Mouse (Mus musculus): ENCODE data around the gene Tmem123. TPM values are rescaled to one million over a fixed set of nuclear protein-coding genes. Genes with fewer than 3 reads are reported as not detected.

Tmem123 gene
- polyA plus RNA-seq, 1 experiment from 2014 or later: 90.5 TPM

GRCm38 (mm10) chr9:7764463-7764871 lies 626 bp downstream of the Tmem123 start:
- peak; percentile 75 for DNase-seq (ENCODE audit: low spot score)
- Histone ChIP-seq H3K27ac (peak overlapping the region; percentile 96), H3K27me3 (ENCODE audit: low read depth, poor library complexity, severe bottlenecking) (peaks cover 18% of the 10 kb centered on the region), H3K36me3 (peaks cover 16% of the 10 kb centered on the region), H3K4me3 (peak overlapping the region; percentile 80), H3K4me1 (peaks cover 17% of the 10 kb centered on the region), H3K9me3 (replicated peaks) (no peaks in the 10 kb centered on the region)
- WGBS: 1% methylated on average over 14 of the region's 14 CpGs

GRCm38 (mm10) chr9:7765236-7765635 lies 1.4 kb downstream of the Tmem123 start:
- Histone ChIP-seq H3K4me3 (peak overlapping the region; percentile 80), H3K27me3 (ENCODE audit: low read depth, poor library complexity, severe bottlenecking) (peaks cover 18% of the 10 kb centered on the region), H3K36me3 (peaks cover 24% of the 10 kb centered on the region), H3K27ac (no peak overlapping the region), H3K4me1 (peaks cover 17% of the 10 kb centered on the region), H3K9me3 (replicated peaks) (no peaks in the 10 kb centered on the region)
- WGBS: 76% methylated on average over 3 of the region's 3 CpGs
- no peak for DNase-seq (ENCODE audit: low spot score)

GRCm38 (mm10) chr9:7766582-7766981 lies 2.7 kb downstream of the Tmem123 start:
- Histone ChIP-seq H3K27ac (no peak overlapping the region), H3K4me1 (peaks cover 17% of the 10 kb centered on the region), H3K9me3 (replicated peaks) (no peaks in the 10 kb centered on the region), H3K36me3 (peaks cover 28% of the 10 kb centered on the region), H3K4me3 (no peak overlapping the region), H3K27me3 (ENCODE audit: low read depth, poor library complexity, severe bottlenecking) (peaks cover 16% of the 10 kb centered on the region)
- whole genome bisulfite sequencing: 80% methylated on average over 3 of the region's 3 CpGs
- DNase-seq (ENCODE audit: low spot score): no peak

- no peak overlapping the region for H3K4me3 ChIP-seq
- no peaks in the 10 kb centered on the region for H3K9me3 ChIP-seq (replicated peaks)
- H3K27me3 ChIP-seq (ENCODE audit: low read depth, poor library complexity, severe bottlenecking): peaks cover 7% of the 10 kb centered on the region
- no peak overlapping the region for H3K27ac ChIP-seq
- peaks cover 35% of the 10 kb centered on the region for H3K36me3 ChIP-seq
- 57% methylated on average over 2 of the region's 2 CpGs for WGBS
- no peak for DNase-seq (ENCODE audit: low spot score)
- H3K4me1 ChIP-seq: peaks cover 17% of the 10 kb centered on the region
Observed at GRCm38 (mm10) chr9:7767526-7767925, 3.7 kb downstream of the Tmem123 start.

- no peak for DNase-seq (ENCODE audit: low spot score)
- Histone ChIP-seq H3K4me1 (peaks cover 14% of the 10 kb centered on the region), H3K36me3 (peaks cover 51% of the 10 kb centered on the region), H3K27me3 (ENCODE audit: low read depth, poor library complexity, severe bottlenecking) (no peaks in the 10 kb centered on the region), H3K27ac (no peak overlapping the region), H3K9me3 (replicated peaks) (no peaks in the 10 kb centered on the region), H3K4me3 (no peak overlapping the region)
- 67% methylated on average over 4 of the region's 4 CpGs for WGBS
Observed at GRCm38 (mm10) chr9:7769081-7769480, 5.2 kb downstream of the Tmem123 start.

GRCm38 (mm10) chr9:7769491-7769890 lies 5.7 kb downstream of the Tmem123 start:
- no peak overlapping the region for H3K27ac ChIP-seq
- peaks cover 55% of the 10 kb centered on the region for H3K36me3 ChIP-seq
- WGBS: 93% methylated on average over 5 of the region's 5 CpGs
- no peak overlapping the region for H3K4me3 ChIP-seq
- DNase-seq (ENCODE audit: low spot score): no peak
- no peaks in the 10 kb centered on the region for H3K27me3 ChIP-seq (ENCODE audit: low read depth, poor library complexity, severe bottlenecking)
- H3K9me3 ChIP-seq (replicated peaks): no peaks in the 10 kb centered on the region
- peaks cover 14% of the 10 kb centered on the region for H3K4me1 ChIP-seq

- H3K36me3 ChIP-seq: peaks cover 69% of the 10 kb centered on the region
- peaks cover 4% of the 10 kb centered on the region; the same call in 1 of the 2 replicates for H3K4me1 ChIP-seq
- no peak overlapping the region for H3K27ac ChIP-seq
- no peaks in the 10 kb centered on the region for H3K27me3 ChIP-seq (ENCODE audit: low read depth, poor library complexity, severe bottlenecking)
- no peak overlapping the region for H3K4me3 ChIP-seq
- WGBS: 86% methylated on average over 2 of the region's 2 CpGs
- no peaks in the 10 kb centered on the region for H3K9me3 ChIP-seq (replicated peaks)
- no peak for DNase-seq (ENCODE audit: low spot score)
Observed at GRCm38 (mm10) chr9:7772361-7772760, 8.5 kb downstream of the Tmem123 start.

- Histone ChIP-seq H3K4me3 (no peak overlapping the region), H3K27me3 (ENCODE audit: low read depth, poor library complexity, severe bottlenecking) (no peaks in the 10 kb centered on the region), H3K9me3 (replicated peaks) (no peaks in the 10 kb centered on the region), H3K36me3 (peaks cover 72% of the 10 kb centered on the region), H3K27ac (no peak overlapping the region), H3K4me1 (no peaks in the 10 kb centered on the region)
- WGBS: 81% methylated on average over 4 of the region's 4 CpGs
- DNase-seq (ENCODE audit: low spot score): no peak
Observed at GRCm38 (mm10) chr9:7772773-7773454, 9.1 kb downstream of the Tmem123 start.

- Histone ChIP-seq H3K36me3 (peaks cover 74% of the 10 kb centered on the region), H3K4me1 (no peaks in the 10 kb centered on the region), H3K9me3 (replicated peaks) (no peaks in the 10 kb centered on the region), H3K27me3 (ENCODE audit: low read depth, poor library complexity, severe bottlenecking) (no peaks in the 10 kb centered on the region), H3K4me3 (no peak overlapping the region), H3K27ac (no peak overlapping the region)
- DNase-seq (ENCODE audit: low spot score): no peak
- WGBS: 95% methylated on average over 5 of the region's 5 CpGs
Observed at GRCm38 (mm10) chr9:7773686-7774085, 9.8 kb downstream of the Tmem123 start.

- Histone ChIP-seq H3K36me3 (peaks cover 74% of the 10 kb centered on the region), H3K27me3 (ENCODE audit: low read depth, poor library complexity, severe bottlenecking) (no peaks in the 10 kb centered on the region), H3K4me1 (no peaks in the 10 kb centered on the region), H3K9me3 (replicated peaks) (no peaks in the 10 kb centered on the region), H3K4me3 (no peak overlapping the region), H3K27ac (no peak overlapping the region)
- WGBS: 94% methylated on average over 10 of the region's 10 CpGs
- no peak for DNase-seq (ENCODE audit: low spot score)
Observed at GRCm38 (mm10) chr9:7774538-7774937, 10.7 kb downstream of the Tmem123 start.

- Histone ChIP-seq H3K4me1 (no peaks in the 10 kb centered on the region), H3K4me3 (no peak overlapping the region), H3K27me3 (ENCODE audit: low read depth, poor library complexity, severe bottlenecking) (no peaks in the 10 kb centered on the region), H3K27ac (no peak overlapping the region), H3K36me3 (peaks cover 73% of the 10 kb centered on the region), H3K9me3 (replicated peaks) (no peaks in the 10 kb centered on the region)
- 91% methylated on average over 2 of the region's 2 CpGs for WGBS
- no peak for DNase-seq (ENCODE audit: low spot score)
Observed at GRCm38 (mm10) chr9:7775011-7775410, 11.2 kb downstream of the Tmem123 start.

- Histone ChIP-seq H3K4me1 (no peaks in the 10 kb centered on the region), H3K27me3 (ENCODE audit: low read depth, poor library complexity, severe bottlenecking) (no peaks in the 10 kb centered on the region), H3K4me3 (no peak overlapping the region), H3K9me3 (replicated peaks) (no peaks in the 10 kb centered on the region), H3K36me3 (peaks cover 72% of the 10 kb centered on the region), H3K27ac (no peak overlapping the region)
- DNase-seq (ENCODE audit: low spot score): no peak
- WGBS: 88% methylated on average over 3 of the region's 3 CpGs
Observed at GRCm38 (mm10) chr9:7775986-7776385, 12.1 kb downstream of the Tmem123 start.

GRCm38 (mm10) chr9:7776940-7777339 lies 13.1 kb downstream of the Tmem123 start:
- no peak overlapping the region for H3K27ac ChIP-seq
- H3K9me3 ChIP-seq (replicated peaks): no peaks in the 10 kb centered on the region
- WGBS: 100% methylated on average over 1 of the region's 1 CpGs
- peaks cover 78% of the 10 kb centered on the region for H3K36me3 ChIP-seq
- no peaks in the 10 kb centered on the region for H3K4me1 ChIP-seq
- no peak overlapping the region for H3K4me3 ChIP-seq
- DNase-seq (ENCODE audit: low spot score): no peak
- H3K27me3 ChIP-seq (ENCODE audit: low read depth, poor library complexity, severe bottlenecking): no peaks in the 10 kb centered on the region

GRCm38 (mm10) chr9:7777652-7778051 lies 13.8 kb downstream of the Tmem123 start:
- WGBS: 85% methylated on average over 1 of the region's 1 CpGs
- Histone ChIP-seq H3K9me3 (replicated peaks) (no peaks in the 10 kb centered on the region), H3K27me3 (ENCODE audit: low read depth, poor library complexity, severe bottlenecking) (no peaks in the 10 kb centered on the region), H3K36me3 (peaks cover 79% of the 10 kb centered on the region), H3K27ac (no peak overlapping the region), H3K4me3 (no peak overlapping the region), H3K4me1 (no peaks in the 10 kb centered on the region)
- DNase-seq (ENCODE audit: low spot score): no peak
